Mouse (Mus musculus) cortical plate, adult 2 months (tissue): ENCODE measurements at regions not wholly inside any gene's neighbourhood (a gene's known extent, or its start where the extent isn't known, plus 50 kb on each side); places are given as distances from the start of the nearest gene placed in this dataset.

ENCODE experiments used
- H3K27ac ChIP-seq: fragments of 200-500 bp; 2 replicates; pipeline ENCODE4 v1.5.1; 2012; ENCODE audit warnings: low read length, control low read depth, inconsistent platforms; ENCODE audit not compliant: insufficient read depth
- H3K4me1 ChIP-seq: fragments of 200-500 bp; 2 replicates; pipeline ENCODE4 v1.6.1; 2011; ENCODE audit warnings: low read length; ENCODE audit not compliant: control insufficient read depth, insufficient read depth
- H3K4me3 ChIP-seq: fragments of 200-500 bp; 2 replicates; pipeline ENCODE4 v1.5.1; 2011; ENCODE audit warnings: mild to moderate bottlenecking, low read length, control low read depth; ENCODE audit not compliant: insufficient read depth
- CTCF ChIP-seq: fragments of 200-500 bp; IDR thresholded peaks from 2 replicates; pipeline ENCODE4 v1.5.1; 2011; ENCODE audit warnings: mild to moderate bottlenecking, control low read depth, low read length; ENCODE audit not compliant: insufficient read depth; ENCODE audit errors: extremely low read depth
- POLR2A ChIP-seq: fragments of 200-500 bp; IDR thresholded peaks from 2 replicates; pipeline ENCODE4 v1.6.1; 2011; ENCODE audit warnings: mild to moderate bottlenecking, low read length, control low read depth; ENCODE audit not compliant: insufficient read depth; ENCODE audit errors: extremely low read depth

DNA sequence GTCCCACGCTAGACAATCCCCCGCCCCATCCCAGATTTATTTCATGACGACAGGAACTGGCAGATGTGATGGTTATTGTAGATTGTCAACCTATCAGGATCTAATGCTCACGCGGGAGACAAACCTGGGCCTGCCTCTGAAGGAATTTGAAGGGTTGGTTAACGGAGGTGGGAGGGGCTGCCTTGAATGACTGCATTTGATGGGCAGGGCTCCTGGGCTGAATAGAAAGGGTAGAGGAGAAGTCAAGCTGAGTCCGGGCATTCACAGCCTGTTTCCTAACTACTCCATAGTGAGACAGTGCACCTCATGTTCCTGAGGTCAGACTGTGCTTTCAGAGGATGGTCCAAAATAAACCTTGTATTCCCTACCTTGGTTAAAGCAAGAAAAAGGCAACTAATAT lies 259.1 kb downstream of the Cryba4 start:
- TF ChIP-seq POLR2A: no peak
- no peak for TF ChIP-seq CTCF
- no peak overlapping the region for H3K27ac ChIP-seq
- H3K4me1 ChIP-seq: no peaks in the 10 kb centered on the region
- no peak overlapping the region for H3K4me3 ChIP-seq

DNA sequence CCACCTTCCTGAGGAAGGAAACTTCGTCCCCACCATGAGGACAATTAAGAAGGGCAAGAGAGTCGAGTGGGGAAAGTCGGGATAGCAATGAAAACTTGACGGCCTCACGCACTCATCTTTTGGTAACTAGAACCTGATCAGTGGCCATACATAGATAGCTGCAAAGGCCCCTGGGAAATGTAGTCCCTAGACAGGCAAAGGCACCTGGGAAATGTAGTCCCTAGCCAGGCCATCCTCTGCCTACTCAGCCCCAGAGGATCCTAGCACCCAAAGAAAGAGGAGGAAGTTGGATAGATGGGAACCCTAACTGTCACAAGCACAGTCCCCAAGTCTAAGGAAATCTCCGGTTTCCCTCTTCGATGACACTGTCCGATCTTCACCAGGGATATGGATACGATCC lies 258.4 kb downstream of the Cryba4 start:
- no peak for TF ChIP-seq POLR2A
- TF ChIP-seq CTCF: no peak
- Histone ChIP-seq H3K27ac (no peak overlapping the region), H3K4me3 (no peak overlapping the region), H3K4me1 (no peaks in the 10 kb centered on the region)

DNA sequence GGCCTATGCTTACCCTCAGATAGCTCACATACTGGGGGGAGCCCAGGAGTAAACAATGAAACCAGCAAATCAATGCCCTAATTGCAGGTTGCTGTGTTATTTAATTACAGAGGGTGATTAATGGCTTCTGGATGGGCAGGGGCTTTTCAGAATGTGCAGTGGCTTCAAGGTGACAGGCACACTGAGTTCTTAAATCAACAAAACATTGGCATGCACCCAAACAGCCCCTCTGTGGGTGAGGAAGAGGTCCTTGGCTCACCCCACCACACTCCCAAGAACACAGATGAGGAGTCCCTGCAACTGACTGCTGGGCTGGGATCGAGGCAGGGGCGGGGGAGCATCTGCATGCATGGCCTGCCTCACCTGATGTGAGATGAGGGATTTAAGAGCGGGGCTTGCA lies 255.5 kb downstream of the Cryba4 start:
- no peak for TF ChIP-seq POLR2A
- TF ChIP-seq CTCF: no peak
- Histone ChIP-seq H3K4me3 (no peak overlapping the region), H3K27ac (no peak overlapping the region), H3K4me1 (no peaks in the 10 kb centered on the region)

DNA sequence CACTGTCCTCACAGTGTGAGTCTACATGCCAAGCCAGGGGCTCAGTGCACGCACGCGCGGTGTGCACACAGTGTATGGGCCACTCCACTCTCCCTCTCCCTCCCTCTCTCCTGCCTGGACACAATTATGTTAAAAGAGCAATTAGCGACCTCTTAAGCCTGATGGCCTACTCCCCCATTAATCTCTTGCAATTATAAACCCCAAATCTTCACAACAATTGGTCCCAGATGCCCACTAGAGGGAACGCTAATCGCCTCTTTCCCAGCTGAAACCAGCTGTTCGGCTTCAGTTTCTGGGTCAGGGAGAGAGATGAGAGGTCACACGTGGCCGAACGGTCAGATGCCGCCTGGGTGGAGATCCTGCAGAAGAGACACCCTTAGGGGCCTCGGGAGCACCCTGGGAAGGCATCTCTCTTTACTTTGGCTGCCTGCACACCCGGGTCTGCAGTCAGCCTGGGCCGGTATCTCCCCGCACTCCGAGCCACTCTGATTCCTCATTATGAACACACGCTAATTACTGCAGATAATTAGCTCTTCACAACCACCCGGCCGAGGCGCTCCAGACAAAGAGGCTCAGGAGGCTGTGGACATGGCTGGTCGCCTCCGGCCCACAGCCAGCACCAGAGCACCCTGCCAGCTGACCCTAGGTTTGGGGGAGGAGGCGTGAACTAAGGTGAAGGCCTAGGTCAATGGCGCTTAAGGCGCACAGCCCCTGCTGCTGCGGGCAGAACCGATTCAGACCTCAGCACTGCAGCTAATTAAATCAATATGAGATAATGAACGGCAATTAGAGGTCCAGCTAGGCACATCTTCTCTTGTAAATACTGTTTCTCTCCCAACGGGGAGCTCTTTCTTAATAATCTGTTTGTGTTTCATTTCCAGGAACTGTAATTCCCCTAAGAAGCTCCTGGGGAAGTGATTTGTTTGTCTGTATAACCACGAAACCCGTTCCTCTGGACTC lies 250.3 kb downstream of the Cryba4 start:
- H3K27ac ChIP-seq: no peak overlapping the region
- H3K4me1 ChIP-seq: no peaks in the 10 kb centered on the region
- no peak overlapping the region for H3K4me3 ChIP-seq
- no peak for TF ChIP-seq POLR2A
- no peak for TF ChIP-seq CTCF

DNA sequence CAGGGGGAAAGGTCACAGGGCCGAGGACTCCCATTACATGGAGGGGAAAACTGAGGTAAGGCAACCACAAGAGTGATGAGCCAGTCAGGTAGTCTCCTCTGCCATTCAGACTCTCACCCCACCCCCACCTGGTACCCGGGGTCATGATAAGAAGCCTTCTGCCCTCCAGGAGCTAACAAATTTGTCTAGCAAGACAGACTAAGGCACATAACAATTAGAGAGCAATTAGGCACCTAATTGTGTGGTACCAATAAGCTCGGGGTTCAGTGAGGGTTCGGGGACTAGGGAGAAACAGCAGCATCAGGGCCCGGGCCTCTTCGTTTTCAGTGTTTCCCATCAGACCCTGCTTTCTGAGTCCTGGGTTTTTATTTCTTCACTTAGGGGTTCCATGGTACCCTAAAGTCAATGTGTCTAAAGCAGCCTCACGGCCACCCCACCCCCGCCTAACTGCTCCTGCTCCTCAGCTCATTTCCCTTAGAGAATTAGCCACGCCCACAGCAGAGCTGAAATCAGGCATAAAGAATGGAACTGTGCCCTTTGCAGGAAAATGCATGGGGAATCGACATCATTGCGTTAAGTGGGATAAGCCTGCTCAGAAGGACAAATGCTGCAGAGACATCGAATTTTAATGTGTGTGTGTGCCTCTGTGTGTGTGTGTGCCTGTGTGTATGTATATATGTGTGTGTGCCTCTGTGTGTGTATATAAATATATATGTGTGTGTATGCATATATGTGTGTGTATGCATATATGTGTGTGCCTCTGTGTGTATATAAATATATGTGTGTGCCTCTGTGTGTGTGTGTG lies 249.3 kb downstream of the Cryba4 start:
- H3K4me3 ChIP-seq: no peak overlapping the region
- TF ChIP-seq CTCF (no peak), POLR2A (no peak)
- H3K4me1 ChIP-seq: no peaks in the 10 kb centered on the region
- no peak overlapping the region for H3K27ac ChIP-seq

DNA sequence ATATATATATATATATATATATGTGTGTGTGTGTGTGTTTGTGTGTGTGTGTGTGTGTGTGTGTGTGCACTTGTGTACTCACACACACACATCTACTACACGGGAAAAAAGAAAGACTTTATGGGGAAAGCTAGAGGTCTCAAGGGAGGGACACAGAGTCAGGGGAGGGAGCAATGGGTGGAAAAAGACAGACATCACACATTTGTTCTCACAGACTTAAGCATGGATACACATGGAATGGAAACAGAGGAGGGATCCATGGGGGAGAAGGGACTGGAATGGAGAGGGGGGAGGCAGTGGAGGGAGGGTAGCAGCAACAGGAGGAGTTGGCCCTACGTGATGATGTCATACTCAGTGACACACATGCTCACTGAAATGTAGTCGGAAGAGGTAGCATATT lies 248.3 kb downstream of the Cryba4 start:
- TF ChIP-seq CTCF: no peak
- no peak for TF ChIP-seq POLR2A
- H3K4me3 ChIP-seq: no peak overlapping the region
- H3K4me1 ChIP-seq: no peaks in the 10 kb centered on the region
- no peak overlapping the region for H3K27ac ChIP-seq

DNA sequence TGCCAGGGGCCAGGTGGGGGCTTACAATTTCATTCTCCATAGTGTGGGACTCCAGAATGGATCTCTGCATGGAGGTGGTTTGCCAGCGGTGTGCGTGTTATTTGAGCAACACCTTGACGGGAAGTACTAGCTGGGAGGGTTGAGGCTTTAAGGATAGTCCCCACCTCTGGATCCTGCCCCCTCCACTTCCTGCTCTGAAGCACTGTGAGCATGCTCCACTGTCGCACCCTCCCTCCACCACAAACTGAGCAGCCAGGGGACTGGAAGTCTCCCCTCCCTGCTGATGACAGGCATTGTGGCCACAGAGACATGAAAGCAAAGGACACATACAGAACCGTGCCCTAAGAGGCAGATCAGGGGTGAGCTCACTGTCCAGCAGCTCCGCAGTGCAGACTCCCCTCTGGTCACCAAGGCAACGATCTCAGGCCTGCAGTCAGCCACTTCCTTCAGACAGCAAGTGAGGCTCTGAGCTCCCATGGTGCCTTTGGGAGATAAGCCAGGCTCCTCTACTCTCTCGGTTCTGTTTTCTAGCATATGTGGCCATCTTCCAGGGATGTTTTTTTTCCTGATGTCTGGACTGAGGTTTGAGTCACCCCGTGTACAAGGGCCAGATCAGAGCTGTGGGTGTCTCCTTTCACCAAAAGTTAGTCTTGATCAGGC lies 239.7 kb downstream of the Cryba4 start:
- Histone ChIP-seq H3K4me3 (no peak overlapping the region), H3K27ac (no peak overlapping the region), H3K4me1 (no peaks in the 10 kb centered on the region)
- TF ChIP-seq CTCF: no peak
- no peak for TF ChIP-seq POLR2A

DNA sequence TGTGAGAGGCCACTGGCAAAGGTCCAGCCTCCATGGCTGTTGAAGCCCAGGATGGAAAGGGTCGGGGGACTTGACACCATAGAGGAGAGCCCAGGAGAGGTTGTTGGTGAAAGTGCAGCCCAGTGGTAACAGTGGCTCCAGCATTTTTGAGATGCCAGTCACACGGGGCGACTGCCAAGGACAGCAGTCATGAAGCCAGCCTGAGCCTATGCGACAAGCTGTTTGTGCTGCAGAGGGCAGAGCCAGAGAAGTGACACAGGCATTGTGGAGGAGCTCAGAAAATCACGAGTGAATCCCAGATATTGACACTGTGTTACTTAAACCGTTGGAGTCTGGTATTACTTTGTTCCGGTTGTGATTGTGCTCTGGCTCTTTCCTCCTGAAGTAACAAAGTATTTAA lies 233.4 kb downstream of the Cryba4 start:
- TF ChIP-seq POLR2A (no peak), CTCF (no peak)
- no peaks in the 10 kb centered on the region for H3K4me1 ChIP-seq
- H3K27ac ChIP-seq: no peak overlapping the region
- H3K4me3 ChIP-seq: no peak overlapping the region

DNA sequence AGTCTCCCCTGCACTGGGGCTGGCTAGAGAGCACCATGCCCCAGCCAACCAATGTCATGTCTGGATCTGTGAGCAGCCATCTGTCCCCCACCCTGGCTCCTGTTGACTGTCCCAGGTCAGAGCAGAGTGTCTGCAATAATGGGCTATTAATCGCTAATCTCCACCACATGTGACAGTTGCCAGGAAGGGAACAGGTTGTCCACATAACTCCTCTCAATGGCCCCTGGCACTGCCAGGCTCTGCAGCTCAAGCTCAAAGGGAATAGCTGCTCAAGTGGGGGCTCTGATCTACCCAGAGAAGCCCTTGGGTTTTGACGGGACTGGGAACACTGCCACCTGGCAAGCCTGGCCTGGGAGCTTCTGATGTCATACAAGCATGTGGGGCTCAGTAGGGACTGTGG lies 231.4 kb downstream of the Cryba4 start:
- TF ChIP-seq CTCF: no peak
- no peak overlapping the region for H3K4me3 ChIP-seq
- no peaks in the 10 kb centered on the region for H3K4me1 ChIP-seq
- no peak overlapping the region for H3K27ac ChIP-seq
